Mouse (Mus musculus) adrenal gland, adult (tissue): ENCODE results near the gene Lsamp.
A peak's percentile ranks its signal among the peaks of the same experiment; 100 is the strongest.

ENCODE experiments used
- DNase-seq, 2 experiments: peaks; one replicate each; pipeline ENCODE4 v3.0.0; 2022 to 2023; ENCODE audit warnings: low spot score in 1 of 2; ENCODE audit not compliant: inconsistent age in 2 of 2

Lsamp gene

GRCm38 (mm10) chr16:41124361-41124760 lies 1140.2 kb downstream of the Lsamp start:
- DNase-seq, result no peak

- DNase-seq, result no peak
Measured at GRCm38 (mm10) chr16:41125051-41125450, 1140.9 kb downstream of the Lsamp start.

GRCm38 (mm10) chr16:41131053-41131452 lies 1146.9 kb downstream of the Lsamp start:
- DNase-seq, result no peak

GRCm38 (mm10) chr16:41172839-41173238 lies 1188.7 kb downstream of the Lsamp start:
- no peak for DNase-seq

GRCm38 (mm10) chr16:41179557-41179956 lies 1195.4 kb downstream of the Lsamp start:
- peak in 1 of 2 experiments; percentile 4 for DNase-seq

- DNase-seq, result no peak
Measured at GRCm38 (mm10) chr16:41180867-41181266, 1196.7 kb downstream of the Lsamp start.

- no peak for DNase-seq
Measured at GRCm38 (mm10) chr16:41210055-41210454, 1225.9 kb downstream of the Lsamp start.

- no peak for DNase-seq
Measured at GRCm38 (mm10) chr16:41235829-41236228, 1251.7 kb downstream of the Lsamp start.

- DNase-seq, result peak in 1 of 2 experiments; percentile 23
Measured at GRCm38 (mm10) chr16:41242841-41243240, 1258.7 kb downstream of the Lsamp start.

GRCm38 (mm10) chr16:41244711-41245110 lies 1260.5 kb downstream of the Lsamp start:
- DNase-seq, result peak; percentile 12 to 72

GRCm38 (mm10) chr16:41258145-41259035 lies 1274.2 kb downstream of the Lsamp start:
- peak; percentile 31 to 89 for DNase-seq

- no peak for DNase-seq
Measured at GRCm38 (mm10) chr16:41275999-41276671, 1292.0 kb downstream of the Lsamp start.

GRCm38 (mm10) chr16:41317992-41318391 lies 1333.8 kb downstream of the Lsamp start:
- no peak for DNase-seq

GRCm38 (mm10) chr16:41343431-41343830 lies 1359.3 kb downstream of the Lsamp start:
- DNase-seq, result no peak

GRCm38 (mm10) chr16:41365138-41365537 lies 1381.0 kb downstream of the Lsamp start:
- DNase-seq, result no peak

GRCm38 (mm10) chr16:41383702-41384101 lies 1399.5 kb downstream of the Lsamp start:
- DNase-seq, result peak; percentile 56 to 79

- no peak for DNase-seq
Measured at GRCm38 (mm10) chr16:41384288-41384687, 1400.1 kb downstream of the Lsamp start.

- DNase-seq, result peak; percentile 19 to 73
Measured at GRCm38 (mm10) chr16:41408850-41409249, 1424.7 kb downstream of the Lsamp start.

- no peak for DNase-seq
Measured at GRCm38 (mm10) chr16:41410671-41411070, 1426.5 kb downstream of the Lsamp start.

- DNase-seq, result no peak
Measured at GRCm38 (mm10) chr16:41417363-41417762, 1433.2 kb downstream of the Lsamp start.

- peak; percentile 3 to 76 for DNase-seq
Measured at GRCm38 (mm10) chr16:41467391-41467790, 1483.2 kb downstream of the Lsamp start.

GRCm38 (mm10) chr16:41478694-41479093 lies 1494.5 kb downstream of the Lsamp start:
- DNase-seq, result no peak
